Mouse (Mus musculus) layer of hippocampus, adult 11-12 months (tissue): Measurements from ENCODE around the gene Scn10a.
A peak's percentile ranks its signal among the peaks of the same experiment; 100 is the strongest.

Experiments used
- DNase-seq: peaks from one replicate; pipeline ENCODE4 v3.0.0; 2022; ENCODE audit warnings: low spot score

The Scn10a gene

GRCm38 (mm10) chr9:119634216-119634843, 84.8 kb downstream of the Scn10a start:
- DNase-seq = no peak

GRCm38 (mm10) chr9:119633475-119633874, 85.6 kb downstream of the Scn10a start:
- no peak for DNase-seq

- no peak for DNase-seq
Measured at GRCm38 (mm10) chr9:119632801-119633200, 86.3 kb downstream of the Scn10a start.

GRCm38 (mm10) chr9:119631899-119632533, 87.1 kb downstream of the Scn10a start:
- no peak for DNase-seq

- DNase-seq = no peak
Measured at GRCm38 (mm10) chr9:119631393-119631898, 87.7 kb downstream of the Scn10a start.

GRCm38 (mm10) chr9:119628690-119629268, 90.3 kb downstream of the Scn10a start:
- DNase-seq = no peak

GRCm38 (mm10) chr9:119627227-119627626, 91.9 kb downstream of the Scn10a start:
- no peak for DNase-seq

GRCm38 (mm10) chr9:119624151-119624550, 95.0 kb downstream of the Scn10a start:
- no peak for DNase-seq

GRCm38 (mm10) chr9:119614798-119615197, 104.3 kb downstream of the Scn10a start:
- DNase-seq = no peak

GRCm38 (mm10) chr9:119610563-119611166, 108.5 kb downstream of the Scn10a start:
- no peak for DNase-seq

GRCm38 (mm10) chr9:119606906-119607305, 112.2 kb downstream of the Scn10a start:
- no peak for DNase-seq

GRCm38 (mm10) chr9:119604607-119605006, 114.5 kb downstream of the Scn10a start:
- no peak for DNase-seq

GRCm38 (mm10) chr9:119598501-119598900, 120.6 kb downstream of the Scn10a start:
- DNase-seq = no peak

- no peak for DNase-seq
Measured at GRCm38 (mm10) chr9:119597332-119597731, 121.8 kb downstream of the Scn10a start.

GRCm38 (mm10) chr9:119589592-119589991, 129.5 kb downstream of the Scn10a start:
- no peak for DNase-seq

- no peak for DNase-seq
Measured at GRCm38 (mm10) chr9:119588763-119589449, 130.2 kb downstream of the Scn10a start.

GRCm38 (mm10) chr9:119580668-119581067, 138.5 kb downstream of the Scn10a start:
- DNase-seq = peak; percentile 69

- DNase-seq = no peak
Measured at GRCm38 (mm10) chr9:119580187-119580586, 138.9 kb downstream of the Scn10a start.

- no peak for DNase-seq
Measured at GRCm38 (mm10) chr9:119578636-119579438, 140.3 kb downstream of the Scn10a start, which contains the start of gene Scn5a. Scn5a (minus strand) TSS chr9:119579016.

- no peak for DNase-seq
Measured at GRCm38 (mm10) chr9:119578311-119578635, 140.8 kb downstream of the Scn10a start.

- DNase-seq = no peak
Measured at GRCm38 (mm10) chr9:119576977-119577376, 142.1 kb downstream of the Scn10a start.
